Comparison of ENCODE assay signal across 36 mouse cellular contexts in the genomic region with DNA sequence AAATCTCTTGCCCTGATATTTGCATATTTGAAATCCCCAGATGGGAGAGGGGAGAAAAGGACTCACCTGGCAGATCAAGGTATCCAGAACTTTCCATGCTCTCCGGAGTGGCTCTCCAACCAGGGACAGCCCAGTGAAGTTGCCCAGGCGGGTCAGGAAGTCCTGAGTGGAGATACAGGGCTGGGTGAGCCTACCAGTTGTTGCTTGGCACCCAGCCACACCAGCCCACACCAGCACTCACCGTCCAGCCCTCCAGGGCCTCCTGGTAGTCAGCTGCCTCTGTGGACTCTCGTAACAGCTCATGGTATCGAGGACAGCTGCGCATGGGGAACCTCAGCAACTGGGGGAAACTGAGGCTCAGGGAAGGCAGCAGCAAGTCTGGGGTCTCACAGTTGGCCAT. TPM values are rescaled to one million over a fixed set of nuclear protein-coding genes. Genes with fewer than 3 reads are reported as not detected.
A peak's percentile ranks its signal among the peaks of the same experiment; 100 is the strongest.
DNase-seq lines count a peak whose midpoint lies in the region; ATAC-seq and TF ChIP-seq lines count a peak whose summit lies in the region.
"Had no signal": no experiment of that assay in that cellular context is flagged by ENCODE, and none has a peak within 500 bp of the region (broad histone marks: within the 10 kb centered on the region; RNA-seq: fewer than 3 reads in every experiment).

No protein-coding gene starts in this region.

- peak; percentile 27 for DNase-seq in heart, postnatal 4 days
- DNase-seq in heart, adult 8-10 months (ENCODE audit: low spot score), result no peak
- no peak for DNase-seq in lung, postnatal 0 days (ENCODE audit: low spot score)
- no peak for DNase-seq in lung, postnatal 36 days
- DNase-seq in embryonic facial prominence, embryonic 14.5 days (ENCODE audit: low spot score), result peak; percentile 29
- DNase-seq: adrenal gland, postnatal 10 days; B cell, adult 2 months; cerebellum, adult 8-10 months; cerebellum, postnatal 25 days; forebrain, postnatal 0 days; gastrocnemius, postnatal 10 days; kidney, adult 8-10 months; kidney, postnatal 14 days; liver, postnatal 0 days; lung, postnatal 14 days had no signal

- H3K4me3 ChIP-seq in lung, postnatal 0 days (ENCODE audit: low read depth, low read length), result no peak overlapping the region
- H3K4me3 ChIP-seq in embryonic facial prominence, embryonic 14.5 days (ENCODE audit: low read depth, low read length), result no peak overlapping the region
- H3K4me3 ChIP-seq in intestine, embryonic 16.5 days (ENCODE audit: low read length), result no peak overlapping the region
- H3K4me3 ChIP-seq: erythroblast, embryonic 14.5 days; hindbrain, embryonic 12.5 days; intestine, embryonic 15.5 days; layer of hippocampus, adult 2 months; left cerebral cortex, adult 2 months; limb, embryonic 13.5 days; liver, embryonic 12.5 days; midbrain, embryonic 10.5 days had no signal

- no peaks in the 10 kb centered on the region for H3K9me3 ChIP-seq in lung, postnatal 0 days (ENCODE audit: low read length)
- H3K9me3 ChIP-seq in embryonic facial prominence, embryonic 14.5 days (ENCODE audit: control insufficient read depth, low read length), result no peaks in the 10 kb centered on the region
- no peaks in the 10 kb centered on the region for H3K9me3 ChIP-seq in intestine, embryonic 16.5 days (ENCODE audit: control insufficient read depth, low read length)
- H3K9me3 ChIP-seq: hindbrain, embryonic 12.5 days; intestine, embryonic 15.5 days; limb, embryonic 13.5 days; liver, embryonic 12.5 days; midbrain, embryonic 10.5 days had no signal

- no peak overlapping the region for H3K9ac ChIP-seq in lung, postnatal 0 days (replicated peaks; ENCODE audit: low read depth)
- no peak overlapping the region for H3K9ac ChIP-seq in embryonic facial prominence, embryonic 14.5 days (ENCODE audit: low read depth, low read length)
- no peak overlapping the region for H3K9ac ChIP-seq in intestine, embryonic 16.5 days (ENCODE audit: low read depth, low read length)
- H3K9ac ChIP-seq: forebrain, postnatal 0 days; hindbrain, embryonic 12.5 days; intestine, embryonic 15.5 days; limb, embryonic 13.5 days; liver, embryonic 12.5 days; liver, postnatal 0 days had no signal

- H3K27me3 ChIP-seq in lung, postnatal 0 days (replicated peaks; ENCODE audit: insufficient read depth, low read length), result no peaks in the 10 kb centered on the region
- H3K27me3 ChIP-seq in embryonic facial prominence, embryonic 14.5 days (replicated peaks; ENCODE audit: control insufficient read depth, insufficient read depth, low read length), result no peaks in the 10 kb centered on the region
- H3K27me3 ChIP-seq in intestine, embryonic 16.5 days (replicated peaks; ENCODE audit: control insufficient read depth, insufficient read depth, low read length), result no peaks in the 10 kb centered on the region
- H3K27me3 ChIP-seq: hindbrain, embryonic 12.5 days; intestine, embryonic 15.5 days; limb, embryonic 13.5 days; liver, embryonic 12.5 days had no signal

- TF ChIP-seq EP300 in lung, postnatal 0 days (IDR thresholded peaks at IDR 0.05), result no peak

- ATAC-seq in lung, postnatal 0 days, result peak; percentile 27; the same call in 1 of the 2 replicates
- no peak for ATAC-seq in embryonic facial prominence, embryonic 14.5 days (ENCODE audit: low read depth)
- no peak for ATAC-seq in intestine, embryonic 16.5 days
- ATAC-seq: forebrain, postnatal 0 days; hindbrain, postnatal 0 days; intestine, embryonic 15.5 days; liver, embryonic 12.5 days; liver, postnatal 0 days had no signal

- 47% methylated on average over 6 of the region's 6 CpGs for WGBS in lung, postnatal 0 days
- WGBS in embryonic facial prominence, embryonic 14.5 days, result 73% methylated on average over 6 of the region's 6 CpGs
- whole genome bisulfite sequencing in intestine, embryonic 16.5 days, result 70% methylated on average over 6 of the region's 6 CpGs

- no peaks in the 10 kb centered on the region for H3K4me1 ChIP-seq in lung, postnatal 0 days (ENCODE audit: insufficient read depth, low read depth, low read length)
- H3K4me1 ChIP-seq in embryonic facial prominence, embryonic 14.5 days (ENCODE audit: control insufficient read depth, insufficient read depth, low read length), result no peaks in the 10 kb centered on the region
- H3K4me1 ChIP-seq in intestine, embryonic 16.5 days (ENCODE audit: control insufficient read depth, insufficient read depth, low read length), result no peaks in the 10 kb centered on the region
- H3K4me1 ChIP-seq: hindbrain, embryonic 12.5 days; intestine, embryonic 15.5 days had no signal

- no peak overlapping the region for H3K4me2 ChIP-seq in lung, postnatal 0 days (replicated peaks; ENCODE audit: low read depth, low read length)
- H3K4me2 ChIP-seq in embryonic facial prominence, embryonic 14.5 days (ENCODE audit: low read depth, low read length), result no peak overlapping the region
- H3K4me2 ChIP-seq in intestine, embryonic 16.5 days (ENCODE audit: low read depth, low read length), result no peak overlapping the region
- H3K4me2 ChIP-seq: heart, embryonic 11.5 days; hindbrain, embryonic 12.5 days; intestine, embryonic 15.5 days; limb, embryonic 13.5 days; liver, embryonic 12.5 days had no signal

- TF ChIP-seq CTCF in lung, postnatal 0 days (IDR thresholded peaks at IDR 0.05), result no peak

- H3K27ac ChIP-seq in lung, postnatal 0 days (ENCODE audit: low read length), result no peak overlapping the region
- no peak overlapping the region for H3K27ac ChIP-seq in embryonic facial prominence, embryonic 14.5 days (replicated peaks; ENCODE audit: low read depth, low read length)
- no peak overlapping the region for H3K27ac ChIP-seq in intestine, embryonic 16.5 days (ENCODE audit: low read length)
- H3K27ac ChIP-seq: hindbrain, embryonic 12.5 days; hindbrain, postnatal 0 days; layer of hippocampus, adult 2 months; left cerebral cortex, adult 2 months; limb, embryonic 13.5 days; liver, embryonic 12.5 days; midbrain, embryonic 10.5 days had no signal

- H3K36me3 ChIP-seq in lung, postnatal 0 days (ENCODE audit: insufficient read depth, low read length), result no peaks in the 10 kb centered on the region; the same call in 1 of the 2 replicates
- H3K36me3 ChIP-seq in embryonic facial prominence, embryonic 14.5 days (ENCODE audit: control insufficient read depth, insufficient read depth, low read length), result peaks cover 41% of the 10 kb centered on the region
- H3K36me3 ChIP-seq in intestine, embryonic 16.5 days (ENCODE audit: control insufficient read depth, insufficient read depth, low read length), result peaks cover 18% of the 10 kb centered on the region

RNA-seq across cellular contexts. Expression of a gene that starts 2.2 kb away (rescaled TPM):
- total RNA-seq in heart, postnatal 4 days (2021), result not detected
- not detected for total RNA-seq in heart, adult 8-10 months (2022)
- not detected in 2 replicates for polyA plus RNA-seq in lung, postnatal 0 days (2015; fragmentation: Nextera tagmentation; extraction: Ambion mirVana)
- polyA plus RNA-seq in embryonic facial prominence, embryonic 14.5 days (2014; fragmentation: Nextera tagmentation; extraction: Ambion mirVana), result 0.92 and 0.96 TPM in 2 replicates
- not detected in 2 replicates for polyA plus RNA-seq in intestine, embryonic 16.5 days (2015; fragmentation: Nextera tagmentation; extraction: Ambion mirVana)
- total RNA-seq: adrenal gland, postnatal 10 days; forebrain, postnatal 0 days; gastrocnemius, postnatal 10 days; heart, postnatal 25 days; hindbrain, postnatal 0 days; layer of hippocampus, adult 2 months; layer of hippocampus, postnatal 14 days; left cerebral cortex, adult 2 months; left cerebral cortex, postnatal 25 days; midbrain, postnatal 0 days had no signal
- polyA plus RNA-seq: embryonic facial prominence, embryonic 11.5 days; erythroblast, embryonic 14.5 days; forebrain, embryonic 11.5 days; gonadal fat pad, adult 2 months; heart, embryonic 11.5 days; hindbrain, embryonic 12.5 days; intestine, embryonic 15.5 days; liver, embryonic 12.5 days; liver, postnatal 0 days; midbrain, embryonic 10.5 days; midbrain, postnatal 0 days; neural tube, embryonic 14.5 days had no signal

RNA-seq across cellular contexts. Expression of a gene that starts 6.3 kb away (rescaled TPM):
- not detected for total RNA-seq in heart, postnatal 4 days (2021)
- total RNA-seq in heart, adult 8-10 months (2022), result not detected
- not detected in 2 replicates for polyA plus RNA-seq in lung, postnatal 0 days (2015; fragmentation: Nextera tagmentation; extraction: Ambion mirVana)
- polyA plus RNA-seq in embryonic facial prominence, embryonic 14.5 days (2014; fragmentation: Nextera tagmentation; extraction: Ambion mirVana), result not detected in 2 replicates
- not detected in 2 replicates for polyA plus RNA-seq in intestine, embryonic 16.5 days (2015; fragmentation: Nextera tagmentation; extraction: Ambion mirVana)
- total RNA-seq: adrenal gland, postnatal 10 days; forebrain, postnatal 0 days; gastrocnemius, postnatal 10 days; heart, postnatal 25 days; hindbrain, postnatal 0 days; layer of hippocampus, adult 2 months; layer of hippocampus, postnatal 14 days; left cerebral cortex, adult 2 months; left cerebral cortex, postnatal 25 days; megakaryocyte progenitor cell, adult 5-6 weeks; midbrain, postnatal 0 days had no signal
- polyA plus RNA-seq: erythroblast, embryonic 14.5 days; forebrain, embryonic 11.5 days; forebrain, postnatal 0 days; heart, embryonic 11.5 days; hindbrain, embryonic 12.5 days; hindbrain, postnatal 0 days; intestine, embryonic 15.5 days; liver, embryonic 12.5 days; liver, postnatal 0 days; midbrain, embryonic 10.5 days; midbrain, postnatal 0 days; neural tube, embryonic 14.5 days had no signal

RNA-seq across cellular contexts. Expression of a gene that starts 8.4 kb away (rescaled TPM):
- 10 to 100 TPM; 72.0 to 72.7 TPM for total RNA-seq in heart, postnatal 4 days (2021)
- 10 to 100 TPM in 3 of 4 experiments, 1 to 10 TPM in 1; 8.9 to 18.2 (median 13.7) TPM for total RNA-seq in heart, adult 8-10 months (2022)
- 45.2 and 51.3 TPM in 2 replicates for polyA plus RNA-seq in lung, postnatal 0 days (2015; fragmentation: Nextera tagmentation; extraction: Ambion mirVana)
- 117 and 144 TPM in 2 replicates for polyA plus RNA-seq in embryonic facial prominence, embryonic 14.5 days (2014; fragmentation: Nextera tagmentation; extraction: Ambion mirVana)
- 101 and 114 TPM in 2 replicates for polyA plus RNA-seq in intestine, embryonic 16.5 days (2015; fragmentation: Nextera tagmentation; extraction: Ambion mirVana)

RNA-seq across cellular contexts. Expression of a gene that starts 8.4 kb away (rescaled TPM):
- total RNA-seq in heart, postnatal 4 days (2021), result under 1 TPM; 0.61 to 0.79 TPM
- under 1 TPM; 0.31 to 0.98 (median 0.74) TPM for total RNA-seq in heart, adult 8-10 months (2022)
- polyA plus RNA-seq in lung, postnatal 0 days (2015; fragmentation: Nextera tagmentation; extraction: Ambion mirVana), result 0.77 and 1.0 TPM in 2 replicates
- 0.83 and 1.1 TPM in 2 replicates for polyA plus RNA-seq in embryonic facial prominence, embryonic 14.5 days (2014; fragmentation: Nextera tagmentation; extraction: Ambion mirVana)
- polyA plus RNA-seq in intestine, embryonic 16.5 days (2015; fragmentation: Nextera tagmentation; extraction: Ambion mirVana), result 1.4 and 1.6 TPM in 2 replicates
- polyA plus RNA-seq: erythroblast, embryonic 14.5 days had no signal

RNA-seq across cellular contexts. Expression of a gene that starts 19.0 kb away (rescaled TPM):
- total RNA-seq in heart, postnatal 4 days (2021), result not detected
- total RNA-seq in heart, adult 8-10 months (2022), result not detected
- not detected in 2 replicates for polyA plus RNA-seq in lung, postnatal 0 days (2015; fragmentation: Nextera tagmentation; extraction: Ambion mirVana)
- polyA plus RNA-seq in embryonic facial prominence, embryonic 14.5 days (2014; fragmentation: Nextera tagmentation; extraction: Ambion mirVana), result not detected in 2 replicates
- 0.09 TPM in 1 of 2 replicates, not detected in the other for polyA plus RNA-seq in intestine, embryonic 16.5 days (2015; fragmentation: Nextera tagmentation; extraction: Ambion mirVana)
- total RNA-seq: adrenal gland, postnatal 10 days; ES-E14; forebrain, postnatal 0 days; gastrocnemius, postnatal 10 days; heart, postnatal 25 days; hindbrain, postnatal 0 days; layer of hippocampus, adult 2 months; layer of hippocampus, postnatal 14 days; left cerebral cortex, adult 2 months; left cerebral cortex, postnatal 25 days; megakaryocyte progenitor cell, adult 5-6 weeks; midbrain, postnatal 0 days had no signal
- polyA plus RNA-seq: embryonic facial prominence, embryonic 11.5 days; erythroblast, embryonic 14.5 days; forebrain, embryonic 11.5 days; forebrain, postnatal 0 days; gonadal fat pad, adult 2 months; heart, embryonic 11.5 days; hindbrain, embryonic 12.5 days; hindbrain, postnatal 0 days; intestine, embryonic 15.5 days; liver, postnatal 0 days; midbrain, postnatal 0 days; neural tube, embryonic 14.5 days had no signal

Comparison
In these comparisons a context has a peak if more than half of its experiments do, and no peak if none do; other contexts are left out.
1. DNase-seq: peak in heart, postnatal 4 days (single experiment) and embryonic facial prominence, embryonic 14.5 days (single experiment); none in heart, adult 8-10 months (single experiment), lung, postnatal 0 days (single experiment) and lung, postnatal 36 days (single experiment).